Mouse (Mus musculus) brain, embryonic 18.5 days (tissue): ENCODE results near the gene Cebpe.

ENCODE experiments used
- DNase-seq: peaks from one replicate; pipeline ENCODE4 v3.0.0-alpha.2; 2012; ENCODE audit warnings: low read depth, low spot score

Cebpe gene

GRCm38 (mm10) chr14:54712074-54712473 is at the start of gene Cebpe:
Cebpe (minus strand) TSS chr14:54712174.
- no peak for DNase-seq

DNA sequence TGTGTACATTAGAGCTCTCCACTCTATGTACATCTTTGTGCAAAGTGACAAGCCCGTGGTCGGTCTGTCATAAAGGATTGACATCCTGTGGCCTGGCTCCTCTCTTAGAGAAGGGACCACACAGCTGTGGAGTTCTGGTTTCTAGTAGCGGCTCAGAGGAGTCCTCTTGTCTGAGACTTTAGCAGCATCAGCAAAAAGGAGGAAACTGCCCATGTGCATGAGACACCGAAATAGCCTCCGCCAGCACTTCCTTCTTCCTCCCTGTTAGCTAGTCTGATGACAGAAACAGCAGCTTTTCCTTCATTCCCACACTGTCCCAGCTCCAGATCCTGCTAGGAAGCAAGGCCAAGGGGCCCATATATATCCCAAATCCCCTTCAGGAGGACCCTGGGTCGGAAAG is 44.4 kb upstream of the Cebpe start:
- DNase-seq, result no peak

- no peak for DNase-seq
Measured at GRCm38 (mm10) chr14:54754602-54755018, 42.6 kb upstream of the Cebpe start.

DNA sequence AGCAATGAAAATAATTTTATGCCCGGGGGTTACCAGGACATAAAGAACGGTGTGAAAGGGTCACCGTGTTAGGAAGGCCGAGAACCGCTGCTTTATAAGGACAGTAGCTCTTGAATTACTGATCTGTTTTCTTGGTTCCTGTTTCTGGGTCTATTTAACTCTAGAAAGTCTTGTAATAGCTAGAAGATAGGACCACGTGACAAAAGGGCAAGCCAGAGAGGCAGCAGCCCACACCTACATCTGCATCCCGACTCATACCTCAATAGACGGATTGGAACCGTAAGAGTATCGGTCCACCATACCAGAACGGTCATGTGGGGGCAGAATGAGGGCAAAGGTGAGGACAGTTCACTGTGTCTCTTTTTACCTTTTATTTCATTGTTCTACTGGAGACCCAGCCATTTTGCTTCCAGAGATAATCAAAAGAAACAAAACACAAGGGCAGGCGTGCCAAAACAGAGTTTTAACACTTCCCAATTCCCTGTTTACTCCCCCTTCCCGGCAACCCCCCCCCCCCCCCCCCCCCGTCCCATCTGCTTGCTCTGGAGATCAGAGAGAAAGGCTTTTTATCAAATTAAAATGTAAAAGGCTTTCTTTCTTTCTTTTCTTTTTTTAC is 42.1 kb upstream of the Cebpe start:
- DNase-seq, result no peak

- no peak for DNase-seq
Measured at GRCm38 (mm10) chr14:54752938-54753337, 41.0 kb upstream of the Cebpe start.

DNA sequence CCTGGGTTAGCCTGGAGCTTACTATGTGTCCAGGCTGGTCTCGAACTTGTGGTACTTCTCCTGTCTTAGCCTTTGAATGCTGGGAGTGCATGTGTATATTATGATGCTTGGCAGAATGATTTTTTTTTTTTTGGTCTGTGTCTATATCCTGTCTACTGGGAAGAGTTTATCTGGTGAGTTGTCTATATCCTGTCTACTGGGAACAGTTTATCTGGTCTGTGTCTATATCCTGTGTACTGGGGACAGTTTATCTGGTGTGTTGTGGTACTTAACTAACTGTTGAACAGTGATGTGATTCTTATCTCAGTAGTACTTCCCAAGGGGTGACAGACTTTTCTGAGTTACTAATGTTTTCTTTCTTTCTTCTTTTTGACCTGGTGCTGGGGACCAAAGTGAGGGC is 39.8 kb upstream of the Cebpe start:
- no peak for DNase-seq

DNA sequence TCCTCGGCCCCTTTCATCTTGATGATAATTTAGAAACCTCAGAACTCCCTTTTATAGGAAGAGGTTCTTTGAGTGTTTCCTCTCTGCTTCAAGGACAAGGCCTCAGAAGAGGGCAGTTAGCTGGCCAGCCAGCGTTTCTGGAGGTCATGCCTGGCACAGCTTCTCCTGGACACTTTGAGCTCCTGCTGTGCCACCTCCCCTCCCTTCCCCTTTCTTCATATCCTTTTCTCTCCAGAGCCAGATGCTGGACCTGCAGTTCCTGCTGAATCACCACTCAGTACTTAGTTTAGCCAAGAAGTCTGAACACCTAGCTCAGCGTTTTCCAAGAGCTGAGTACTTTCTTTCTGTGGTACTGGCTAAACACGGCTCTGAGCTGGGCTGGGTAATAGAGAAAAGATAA is 37.3 kb upstream of the Cebpe start:
- no peak for DNase-seq

GRCm38 (mm10) chr14:54747942-54748917 is 36.3 kb upstream of the Cebpe start:
- no peak for DNase-seq

- no peak for DNase-seq
Measured at GRCm38 (mm10) chr14:54746038-54746437, 34.1 kb upstream of the Cebpe start.

DNA sequence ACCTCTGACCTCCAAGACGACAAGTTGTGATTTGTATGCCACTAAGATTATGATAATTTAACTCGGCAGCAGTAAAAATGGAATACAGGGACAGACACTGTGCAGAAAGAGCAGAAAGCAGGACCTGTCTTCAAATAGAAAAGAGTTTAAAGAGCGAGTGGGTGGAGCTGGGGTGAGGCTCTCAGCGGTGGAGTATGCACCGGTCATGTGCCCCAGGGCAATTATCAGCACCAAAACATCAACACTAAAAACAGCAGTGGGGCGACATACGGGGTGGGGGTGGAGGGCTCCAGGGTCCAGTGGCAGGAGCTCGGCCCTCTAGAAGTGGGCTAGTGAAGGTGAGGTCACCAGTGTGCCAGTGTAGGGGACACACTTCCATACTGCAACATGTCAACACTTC is 32.5 kb upstream of the Cebpe start:
- no peak for DNase-seq

GRCm38 (mm10) chr14:54742375-54742774 is 30.4 kb upstream of the Cebpe start:
- DNase-seq, result no peak

GRCm38 (mm10) chr14:54741721-54742120 is 29.7 kb upstream of the Cebpe start:
- DNase-seq, result no peak

DNA sequence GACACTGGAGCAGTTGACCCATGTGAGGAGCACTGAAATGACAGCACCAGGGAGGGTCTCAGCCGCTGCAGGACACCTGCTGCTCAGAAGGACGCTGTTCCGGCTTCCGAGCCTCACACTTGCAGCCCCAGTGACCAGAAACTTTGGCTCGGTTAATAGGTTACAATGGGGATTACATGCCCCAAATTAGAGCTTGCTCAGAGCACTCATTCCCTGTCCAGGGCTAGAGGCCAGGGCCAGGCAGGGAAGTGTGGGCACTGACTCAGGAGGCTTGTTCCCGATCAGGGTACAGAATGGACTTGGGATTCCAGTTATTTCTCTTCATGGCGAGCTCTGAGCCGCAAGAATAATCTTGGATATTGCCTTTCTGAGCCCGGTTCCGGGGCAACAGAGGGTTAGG is 25.7 kb upstream of the Cebpe start:
- DNase-seq, result no peak

GRCm38 (mm10) chr14:54736555-54737552 is 24.9 kb upstream of the Cebpe start:
- no peak for DNase-seq

- no peak for DNase-seq
Measured at GRCm38 (mm10) chr14:54735221-54735620, 23.2 kb upstream of the Cebpe start.

DNA sequence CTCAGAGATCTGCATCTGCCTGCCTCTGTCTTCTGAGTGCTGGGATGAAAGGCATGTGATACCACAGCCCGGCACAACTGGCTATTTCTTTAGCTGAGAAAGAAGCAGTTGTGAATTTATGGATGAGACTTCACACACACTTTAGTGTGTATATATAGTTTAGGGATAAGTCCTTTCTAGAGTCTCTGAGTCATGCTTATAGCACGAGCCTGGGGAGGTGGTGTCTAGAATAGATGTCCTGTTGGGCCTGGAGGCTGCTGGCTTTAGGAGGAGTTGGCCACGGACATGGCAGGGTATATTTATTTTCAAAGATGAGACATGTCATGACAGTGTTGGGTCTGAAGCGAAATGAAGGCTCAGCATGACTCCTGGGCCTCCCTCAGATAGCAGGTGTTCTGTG is 22.0 kb upstream of the Cebpe start:
- no peak for DNase-seq

GRCm38 (mm10) chr14:54732206-54732605 is 20.2 kb upstream of the Cebpe start:
- DNase-seq, result no peak

DNA sequence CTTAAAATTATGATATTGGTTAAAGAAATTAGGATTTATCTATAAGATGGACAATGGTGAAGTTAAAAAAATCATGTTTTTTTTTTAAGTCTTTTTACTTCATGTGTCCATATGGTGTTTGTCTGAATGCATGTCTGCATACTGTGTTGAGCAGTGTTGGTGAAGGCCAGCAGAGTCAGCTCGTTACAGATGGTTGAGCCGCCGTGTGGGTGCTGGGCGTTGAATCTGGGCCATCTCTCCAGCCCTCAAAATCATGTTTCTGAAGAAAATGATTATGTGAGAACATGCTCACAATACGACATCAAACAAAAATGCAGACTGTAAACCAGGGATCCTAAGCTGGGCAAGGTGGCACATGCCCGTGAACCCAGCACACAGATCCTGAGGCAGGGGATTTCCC is 18.3 kb upstream of the Cebpe start:
- DNase-seq, result no peak

GRCm38 (mm10) chr14:54728823-54729653 is 17.1 kb upstream of the Cebpe start:
- DNase-seq, result no peak

- no peak for DNase-seq
Measured at GRCm38 (mm10) chr14:54727565-54727964, 15.6 kb upstream of the Cebpe start.

DNA sequence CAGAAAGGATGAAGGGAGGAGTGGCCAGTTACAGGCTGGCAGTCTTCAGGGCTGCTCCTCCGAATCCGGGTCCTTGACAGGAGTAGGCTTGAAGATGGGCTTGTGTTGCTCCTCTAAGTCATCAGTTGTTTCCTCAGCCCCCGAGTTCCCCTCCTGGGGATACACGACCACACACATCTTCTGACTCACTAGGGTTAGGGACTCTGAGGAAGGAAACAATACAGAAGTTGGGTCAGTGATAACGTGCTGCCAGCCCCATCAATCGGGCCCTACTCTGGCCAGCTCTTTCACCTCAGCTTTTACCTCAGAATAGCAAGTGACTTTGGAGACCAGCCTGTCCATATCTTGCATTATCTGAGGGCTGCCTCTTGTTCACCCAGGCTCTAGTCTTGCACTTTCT is 12.1 kb upstream of the Cebpe start:
- no peak for DNase-seq
